Mouse (Mus musculus): Measurements from ENCODE around the gene Fbxw9.

Fbxw9 gene

DNA sequence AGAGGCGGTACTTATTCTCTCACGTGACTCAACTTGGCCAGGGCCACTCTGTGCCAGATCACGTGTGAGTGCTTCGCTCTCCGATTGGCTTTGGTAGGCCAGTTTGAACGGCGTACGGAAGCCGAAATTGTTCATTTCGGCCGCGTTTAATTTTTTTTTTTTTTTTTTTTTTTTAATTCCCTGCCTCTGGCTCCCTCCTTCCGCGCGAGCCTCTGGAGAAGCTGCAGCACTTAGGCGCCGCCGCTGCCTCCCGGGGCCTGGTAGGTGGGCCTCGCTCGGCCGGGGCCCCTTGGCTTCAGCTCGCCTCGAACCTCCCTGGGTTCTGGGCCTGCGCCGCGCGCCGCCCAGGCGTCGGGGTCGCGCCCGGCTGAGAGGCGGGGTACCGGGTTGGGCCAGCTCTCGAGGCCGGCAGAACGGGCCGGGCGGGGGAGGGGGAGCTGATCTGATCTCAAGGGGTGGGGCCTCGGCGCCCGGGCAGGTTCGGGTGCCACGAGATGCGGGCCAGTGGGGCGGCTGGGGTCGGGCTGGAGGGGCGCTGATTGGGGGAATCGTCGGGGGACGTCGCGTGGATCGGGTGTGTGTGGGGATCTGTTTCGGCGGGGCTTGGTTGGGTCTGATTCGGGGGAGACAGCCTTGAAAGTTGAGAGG lies 23.0 kb upstream of the Fbxw9 start, which contains the start of gene Tnpo2:
TSS of gene Tnpo2 (plus strand) at position 198 of the 648 bp plus-strand sequence.
- DNase-seq (ENCODE audit: extremely low read depth, low read depth): peak; percentile 98

DNA sequence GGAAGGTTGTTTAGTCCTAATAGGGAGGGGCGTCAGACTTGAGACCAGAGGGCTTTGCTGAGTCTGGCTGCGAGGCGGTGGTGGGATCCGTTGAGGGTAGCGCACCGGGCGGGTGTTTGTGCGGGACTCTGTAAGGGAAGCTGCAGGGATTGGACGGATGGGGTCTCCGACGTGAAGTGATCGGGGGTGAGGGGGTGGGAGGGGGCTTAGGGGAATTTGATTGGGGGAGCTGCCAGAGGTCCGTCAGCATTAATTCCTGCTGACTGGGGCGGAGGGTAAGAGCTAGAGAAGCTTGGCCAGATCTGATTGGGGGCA lies 22.5 kb upstream of the Fbxw9 start:
- DNase-seq (ENCODE audit: extremely low read depth, low read depth): peak; percentile 42

DNA sequence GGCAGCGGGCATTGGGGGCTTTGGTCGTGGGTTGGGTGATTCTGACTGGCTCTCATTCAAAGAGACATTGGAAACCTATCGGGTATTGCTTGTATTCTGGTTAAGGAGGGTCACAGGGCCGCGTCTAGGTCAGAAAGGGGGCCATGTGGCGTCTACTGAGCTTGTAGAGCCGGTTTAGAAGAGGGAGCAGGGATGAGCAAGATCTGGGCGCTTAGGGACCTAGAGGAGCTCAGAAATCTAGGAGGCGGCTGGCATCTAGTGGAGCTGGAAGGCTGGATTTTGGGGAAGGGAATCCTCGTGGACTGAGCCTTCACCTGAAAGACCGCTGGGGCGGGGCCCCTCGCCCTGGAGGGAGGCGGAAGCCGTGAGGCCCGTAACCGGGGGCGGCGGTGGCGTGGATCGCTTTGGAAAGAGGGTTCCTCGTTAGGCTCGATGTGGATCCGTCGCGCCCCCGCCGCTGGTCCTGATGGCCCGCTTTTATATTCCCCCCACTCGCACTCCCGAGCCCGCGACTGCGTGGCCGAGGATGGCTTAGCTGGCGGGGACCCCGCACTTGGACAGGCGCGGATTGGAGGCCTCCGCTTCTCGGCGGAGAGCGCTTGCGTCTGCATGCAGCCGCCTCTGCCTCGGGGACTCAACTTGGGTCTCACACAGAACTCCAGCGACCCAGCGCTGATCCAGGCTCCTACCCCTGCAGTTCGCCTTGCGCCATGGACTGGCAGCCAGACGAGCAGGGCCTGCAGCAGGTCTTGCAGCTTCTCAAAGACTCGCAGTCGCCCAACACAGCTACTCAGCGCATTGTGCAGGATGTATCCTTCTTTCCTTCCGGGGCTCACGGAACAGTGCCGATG lies 21.9 kb upstream of the Fbxw9 start:
- DNase-seq (ENCODE audit: extremely low read depth, low read depth): peak; percentile 26

DNA sequence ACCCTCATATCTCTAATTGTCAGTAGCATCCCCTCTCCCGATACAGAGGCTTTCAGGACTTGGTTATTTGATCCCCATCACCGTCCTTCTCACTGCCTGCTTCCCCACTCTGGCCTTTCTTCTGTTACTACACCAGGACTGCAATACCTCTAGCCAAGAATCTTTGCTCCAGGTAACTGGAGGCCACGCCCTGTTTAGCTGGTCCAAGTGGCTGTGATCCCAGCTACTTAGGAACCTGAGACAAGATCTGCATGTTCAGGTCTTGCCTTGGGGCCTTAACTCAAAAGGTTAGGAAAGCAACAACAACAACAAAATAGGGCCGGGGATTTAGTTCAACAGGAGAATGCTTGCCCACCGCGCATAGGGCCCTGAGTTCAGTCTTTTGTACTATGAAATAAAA lies 16.2 kb upstream of the Fbxw9 start:
- no peak for DNase-seq (ENCODE audit: extremely low read depth, low read depth)

DNA sequence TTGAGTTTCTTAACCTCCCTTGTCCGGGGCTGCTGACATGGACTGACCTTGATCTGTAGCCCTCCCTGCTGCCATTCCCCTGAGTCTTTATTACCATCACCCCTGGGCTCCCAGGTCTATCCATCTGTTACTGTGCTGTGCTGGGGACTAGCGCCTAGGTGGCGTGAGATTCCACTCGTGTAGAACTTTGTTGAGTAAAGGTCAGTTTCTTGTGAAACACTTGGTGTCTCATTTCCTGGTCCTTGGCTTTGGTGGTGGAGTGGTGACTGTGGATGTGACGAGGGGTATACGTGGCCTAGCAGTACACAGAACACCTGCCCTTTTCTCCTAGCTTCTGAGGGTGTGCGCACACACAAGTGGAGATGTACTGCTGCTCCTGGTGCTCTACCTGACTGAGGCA lies 2.5 kb upstream of the Fbxw9 start:
- no peak for DNase-seq (ENCODE audit: extremely low read depth, low read depth)

- no peak for DNase-seq (ENCODE audit: extremely low read depth, low read depth)
Observed at GRCm38 (mm10) chr8:85062603-85063002, 2.7 kb downstream of the Fbxw9 start.

GRCm38 (mm10) chr8:85065213-85065612 lies 5.4 kb downstream of the Fbxw9 start:
- DNase-seq (ENCODE audit: extremely low read depth, low read depth): no peak

DNA sequence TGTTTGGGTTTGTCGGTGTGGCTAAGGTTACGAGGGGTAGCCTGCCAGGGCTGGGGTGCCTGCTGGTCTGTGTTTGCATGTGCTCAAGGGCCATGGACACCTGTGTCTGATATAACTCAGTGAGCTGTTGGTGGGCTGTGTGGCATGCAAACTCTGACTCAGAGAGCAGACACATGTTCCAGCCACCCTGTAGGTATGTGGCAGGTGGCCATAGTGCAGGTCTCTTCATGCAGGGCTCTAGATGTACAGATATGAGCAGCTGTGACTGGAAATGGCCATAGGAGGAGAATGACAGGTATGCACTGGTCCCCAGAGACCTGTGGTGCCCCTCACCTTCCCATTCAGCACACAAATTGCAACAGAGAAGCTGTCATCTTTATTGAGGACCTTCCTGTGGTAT lies 7.3 kb downstream of the Fbxw9 start:
- DNase-seq (ENCODE audit: extremely low read depth, low read depth): no peak

GRCm38 (mm10) chr8:85067982-85068381 lies 8.1 kb downstream of the Fbxw9 start, which contains the start of gene Gm5741:
TSS of gene Gm5741 (minus strand) at chr8:85067982.
- no peak for DNase-seq (ENCODE audit: extremely low read depth, low read depth)

DNA sequence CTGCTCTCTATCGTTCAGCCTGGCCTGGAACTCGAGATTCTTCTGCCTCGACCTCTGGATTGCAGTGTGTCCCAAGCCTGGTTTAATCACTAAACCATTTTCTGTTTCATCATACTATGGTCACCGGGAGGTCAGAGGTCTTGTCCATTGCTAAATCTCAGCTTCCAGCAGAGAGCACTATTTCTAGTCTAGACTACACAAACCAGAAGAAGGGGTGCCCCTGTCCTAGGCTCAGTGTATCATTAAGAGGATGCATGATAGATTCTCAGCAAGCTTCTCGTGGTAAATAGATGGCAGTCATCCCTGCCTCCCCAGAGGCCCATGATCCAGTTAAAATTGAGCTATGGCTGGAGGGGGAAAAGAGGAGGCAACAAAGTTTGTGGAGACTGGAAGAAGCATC lies 11.2 kb downstream of the Fbxw9 start:
- DNase-seq (ENCODE audit: extremely low read depth, low read depth): no peak

- DNase-seq (ENCODE audit: extremely low read depth, low read depth): peak; percentile 86
Observed at GRCm38 (mm10) chr8:85071514-85072281, 11.8 kb downstream of the Fbxw9 start, which contains the start of gene Dhps. TSS of gene Dhps (plus strand) at chr8:85071757.

- no peak for DNase-seq (ENCODE audit: extremely low read depth, low read depth)
Observed at GRCm38 (mm10) chr8:85072364-85072929, 12.6 kb downstream of the Fbxw9 start.

DNA sequence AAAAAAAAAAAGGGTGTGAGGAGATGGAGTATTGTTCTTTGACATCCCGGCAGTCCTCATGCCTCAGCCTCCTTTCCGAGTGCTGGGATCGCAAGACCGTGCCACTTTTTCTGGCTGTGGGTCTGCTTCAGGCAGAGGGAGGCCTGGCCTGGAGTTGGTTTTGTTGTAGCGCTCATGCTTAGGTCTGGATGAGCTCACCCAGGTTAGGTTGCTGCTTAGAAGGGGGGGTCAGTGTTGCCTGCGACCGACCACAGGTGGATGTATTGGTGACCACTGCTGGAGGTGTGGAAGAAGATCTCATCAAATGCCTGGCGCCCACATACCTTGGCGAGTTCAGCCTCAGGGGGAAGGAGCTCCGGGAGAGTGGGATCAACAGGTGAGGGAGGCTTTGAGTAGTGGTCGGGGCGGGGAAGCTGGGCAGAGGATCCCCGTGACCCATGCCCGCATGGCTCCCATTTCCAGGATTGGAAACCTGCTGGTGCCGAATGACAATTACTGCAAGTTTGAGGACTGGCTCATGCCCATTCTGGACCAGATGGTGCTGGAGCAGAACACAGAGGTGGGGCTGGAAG lies 13.3 kb downstream of the Fbxw9 start:
- no peak for DNase-seq (ENCODE audit: extremely low read depth, low read depth)

DNA sequence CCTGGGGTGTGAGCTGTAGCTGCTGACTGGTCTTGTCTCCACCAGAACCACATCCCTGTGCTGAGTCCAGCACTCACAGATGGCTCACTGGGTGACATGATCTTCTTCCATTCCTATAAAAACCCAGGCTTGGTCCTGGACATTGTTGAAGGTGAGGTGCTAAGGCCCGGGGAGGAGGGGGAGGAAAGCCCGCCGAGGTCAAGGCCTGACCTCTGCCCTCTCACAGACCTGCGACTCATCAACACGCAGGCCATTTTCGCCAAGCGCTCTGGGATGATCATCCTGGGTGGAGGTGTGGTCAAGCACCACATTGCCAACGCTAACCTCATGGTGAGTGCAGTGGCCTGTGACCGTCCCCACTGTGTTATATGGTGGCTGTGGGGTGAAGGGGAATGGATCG lies 14.3 kb downstream of the Fbxw9 start:
- no peak for DNase-seq (ENCODE audit: extremely low read depth, low read depth)

DNA sequence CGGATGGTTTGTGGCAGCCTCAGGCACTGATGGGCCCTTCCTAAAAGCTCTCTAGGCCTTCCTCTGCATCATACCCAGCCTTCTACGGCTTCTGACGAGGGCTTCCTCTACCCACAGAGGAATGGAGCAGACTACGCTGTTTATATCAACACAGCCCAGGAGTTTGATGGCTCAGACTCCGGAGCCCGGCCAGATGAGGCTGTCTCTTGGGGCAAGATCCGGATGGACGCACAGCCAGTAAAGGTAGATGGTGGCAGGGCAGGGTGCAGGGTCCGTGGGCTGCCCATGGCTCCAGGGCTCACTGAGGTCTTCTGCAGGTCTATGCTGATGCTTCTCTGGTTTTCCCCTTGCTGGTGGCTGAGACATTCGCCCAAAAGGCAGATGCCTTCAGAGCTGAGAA lies 14.8 kb downstream of the Fbxw9 start:
- no peak for DNase-seq (ENCODE audit: extremely low read depth, low read depth)

DNA sequence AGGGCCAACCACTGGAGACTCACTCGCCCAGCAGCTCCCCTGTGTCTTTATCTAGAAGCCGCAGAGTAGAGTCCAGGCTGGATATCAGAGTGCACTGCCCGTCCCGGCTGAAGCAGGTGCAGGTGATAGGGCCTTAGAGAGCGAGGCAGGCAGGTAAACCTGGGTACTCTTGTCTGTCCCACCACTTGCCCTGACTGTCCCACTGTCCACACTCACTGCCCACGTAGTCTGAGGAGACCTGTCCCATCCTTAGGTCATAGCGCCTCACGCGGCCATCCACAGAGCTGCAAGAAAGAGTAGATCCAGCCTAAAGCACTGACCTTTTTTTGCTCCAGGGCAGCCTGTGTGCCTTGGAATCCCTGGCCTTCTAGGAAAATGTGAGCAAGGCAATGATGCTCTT lies 16.1 kb downstream of the Fbxw9 start:
- DNase-seq (ENCODE audit: extremely low read depth, low read depth): no peak

DNA sequence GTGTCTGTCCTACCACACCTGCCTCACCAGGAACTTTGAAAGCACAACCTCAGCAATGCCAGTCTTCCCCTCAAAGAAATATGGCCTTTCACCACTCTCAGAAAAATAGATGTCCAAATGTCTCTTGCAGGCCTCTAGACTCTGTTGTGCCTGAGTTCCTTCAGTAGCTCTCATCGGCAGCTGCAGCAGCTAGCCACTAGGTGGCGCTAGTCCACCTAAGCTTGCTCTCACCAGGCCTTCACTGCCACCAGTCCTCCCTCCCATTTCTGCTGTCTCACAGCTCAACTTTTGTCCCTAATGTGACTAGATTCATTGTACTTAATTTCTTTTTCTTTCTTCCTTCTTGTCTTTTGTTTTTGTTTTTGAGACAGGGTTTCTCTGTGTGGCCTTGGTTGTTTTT lies 17.1 kb downstream of the Fbxw9 start:
- DNase-seq (ENCODE audit: extremely low read depth, low read depth): peak; percentile 70

DNA sequence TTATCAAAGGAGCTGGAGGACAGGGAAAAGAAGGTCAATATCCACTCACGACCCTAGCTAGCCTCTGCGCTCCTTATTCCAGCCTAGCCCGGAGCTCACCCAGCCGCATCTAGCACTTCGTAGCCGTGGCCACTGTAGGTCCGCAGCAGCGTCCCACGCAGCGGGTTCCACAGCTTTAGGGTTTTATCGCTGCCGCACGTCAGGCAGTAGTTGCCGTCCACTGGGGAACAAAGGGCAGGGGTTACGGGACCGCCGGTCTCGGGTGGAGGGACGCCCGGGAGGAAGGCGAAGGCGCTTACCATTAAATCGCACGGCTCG lies 20.3 kb downstream of the Fbxw9 start:
- no peak for DNase-seq (ENCODE audit: extremely low read depth, low read depth)

DNA sequence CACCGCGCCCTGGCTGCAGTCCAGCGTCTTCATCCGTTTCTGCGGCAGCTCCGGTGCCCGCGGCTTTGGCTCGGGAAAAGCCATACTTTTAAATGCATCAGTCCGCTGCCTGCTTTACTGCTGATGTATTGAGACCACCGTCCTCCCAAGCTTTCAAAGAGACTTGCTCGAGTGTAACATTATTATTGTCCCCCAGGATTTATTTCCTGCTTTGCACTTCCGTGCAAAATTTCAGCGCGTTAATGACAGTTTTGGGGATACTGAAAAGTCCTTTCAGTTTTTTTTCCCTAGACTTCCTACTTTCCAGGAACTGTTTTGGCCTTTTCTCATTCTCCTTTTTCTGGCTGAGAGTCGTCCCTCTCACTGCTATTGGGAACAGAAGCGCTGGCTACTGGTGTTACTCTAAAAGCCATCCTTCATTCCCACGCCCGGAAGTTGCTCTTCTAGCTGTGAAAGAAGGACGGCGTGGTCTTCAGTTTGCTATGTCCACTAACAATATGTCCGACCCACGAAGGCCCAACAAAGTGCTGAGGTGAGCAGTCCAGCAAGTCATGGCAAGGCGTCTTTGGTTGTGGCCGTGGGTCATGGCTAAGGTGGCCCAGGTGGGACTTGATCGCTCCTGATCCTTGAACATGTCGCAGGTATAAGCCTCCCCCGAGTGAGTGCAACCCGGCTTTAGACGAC lies 20.8 kb downstream of the Fbxw9 start, which contains the start of gene Wdr83os:
TSS of gene Wdr83os (plus strand) at position 209 of the 684 bp plus-strand sequence.
- DNase-seq (ENCODE audit: extremely low read depth, low read depth): peak; percentile 80

- peak; percentile 94 for DNase-seq (ENCODE audit: extremely low read depth, low read depth)
Observed at GRCm38 (mm10) chr8:85081216-85081555, 21.3 kb downstream of the Fbxw9 start, which contains the start of gene Wdr83. TSS of gene Wdr83 (minus strand) at chr8:85081306.

DNA sequence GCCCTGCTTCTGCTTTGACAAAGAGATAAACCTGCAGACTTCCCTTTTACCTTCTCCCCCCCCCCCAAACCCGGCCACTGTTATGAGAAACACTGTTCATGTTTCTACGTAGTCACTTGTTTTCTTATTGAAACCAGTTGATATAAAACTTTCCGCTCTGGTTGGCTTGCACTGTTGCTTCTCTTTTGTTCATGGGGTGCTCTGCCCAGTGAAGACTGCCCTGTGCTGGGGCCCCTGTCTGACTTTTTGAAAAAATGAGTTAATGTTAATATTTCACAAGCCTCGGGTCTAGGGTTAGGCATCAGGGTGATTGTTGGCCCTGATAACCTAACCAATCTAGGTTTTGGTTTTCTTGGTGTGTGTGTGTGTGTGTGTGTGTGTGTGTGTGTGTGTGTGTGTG lies 22.3 kb downstream of the Fbxw9 start:
- peak; percentile 55 for DNase-seq (ENCODE audit: extremely low read depth, low read depth)
